Mouse (Mus musculus): Measurements from ENCODE around the gene Celsr2.
A peak's percentile ranks its signal among the peaks of the same experiment; 100 is the strongest.

Celsr2 gene

GRCm38 (mm10) chr3:108414857-108415830 is at the start of gene Celsr2:
TSS of gene Celsr2 (minus strand) at chr3:108415552.
- peak; percentile 49 for DNase-seq

GRCm38 (mm10) chr3:108458866-108459265 is 43.5 kb upstream of the Celsr2 start:
- no peak for DNase-seq

- no peak for DNase-seq
Measured at GRCm38 (mm10) chr3:108458380-108458779, 43.0 kb upstream of the Celsr2 start.

- no peak for DNase-seq
Measured at GRCm38 (mm10) chr3:108454172-108454571, 38.8 kb upstream of the Celsr2 start.

GRCm38 (mm10) chr3:108451969-108452368 is 36.6 kb upstream of the Celsr2 start:
- DNase-seq, result no peak

GRCm38 (mm10) chr3:108445366-108445705 is 30.0 kb upstream of the Celsr2 start:
- no peak for DNase-seq

GRCm38 (mm10) chr3:108444698-108445365 is 29.5 kb upstream of the Celsr2 start, which contains the start of gene Sars:
TSS of gene Sars (minus strand) at chr3:108445209.
- peak; percentile 91 for DNase-seq

GRCm38 (mm10) chr3:108444029-108444428 is 28.7 kb upstream of the Celsr2 start:
- DNase-seq, result no peak

- DNase-seq, result no peak
Measured at GRCm38 (mm10) chr3:108436380-108436714, 21.0 kb upstream of the Celsr2 start.

- no peak for DNase-seq
Measured at GRCm38 (mm10) chr3:108435701-108436379, 20.5 kb upstream of the Celsr2 start.

GRCm38 (mm10) chr3:108433881-108434495 is 18.6 kb upstream of the Celsr2 start:
- DNase-seq, result no peak

- DNase-seq, result no peak
Measured at GRCm38 (mm10) chr3:108433188-108433880, 18.0 kb upstream of the Celsr2 start.

- no peak for DNase-seq
Measured at GRCm38 (mm10) chr3:108432542-108433187, 17.3 kb upstream of the Celsr2 start.

GRCm38 (mm10) chr3:108425624-108426018 is 10.3 kb upstream of the Celsr2 start:
- DNase-seq, result no peak

GRCm38 (mm10) chr3:108424944-108425623 is 9.7 kb upstream of the Celsr2 start:
- DNase-seq, result no peak

- DNase-seq, result peak; percentile 74
Measured at GRCm38 (mm10) chr3:108423844-108424801, 8.8 kb upstream of the Celsr2 start.

- DNase-seq, result no peak
Measured at GRCm38 (mm10) chr3:108423006-108423405, 7.7 kb upstream of the Celsr2 start.

- peak; percentile 82 for DNase-seq
Measured at GRCm38 (mm10) chr3:108415831-108416223, 475 bp upstream of the Celsr2 start.

- DNase-seq, result peak; percentile 34
Measured at GRCm38 (mm10) chr3:108413634-108414360, 1.6 kb downstream of the Celsr2 start.

Data from cerebellum, adult 11-12 months (tissue).